7 mouse cellular contexts compared by ENCODE assay signal in the genomic region with DNA sequence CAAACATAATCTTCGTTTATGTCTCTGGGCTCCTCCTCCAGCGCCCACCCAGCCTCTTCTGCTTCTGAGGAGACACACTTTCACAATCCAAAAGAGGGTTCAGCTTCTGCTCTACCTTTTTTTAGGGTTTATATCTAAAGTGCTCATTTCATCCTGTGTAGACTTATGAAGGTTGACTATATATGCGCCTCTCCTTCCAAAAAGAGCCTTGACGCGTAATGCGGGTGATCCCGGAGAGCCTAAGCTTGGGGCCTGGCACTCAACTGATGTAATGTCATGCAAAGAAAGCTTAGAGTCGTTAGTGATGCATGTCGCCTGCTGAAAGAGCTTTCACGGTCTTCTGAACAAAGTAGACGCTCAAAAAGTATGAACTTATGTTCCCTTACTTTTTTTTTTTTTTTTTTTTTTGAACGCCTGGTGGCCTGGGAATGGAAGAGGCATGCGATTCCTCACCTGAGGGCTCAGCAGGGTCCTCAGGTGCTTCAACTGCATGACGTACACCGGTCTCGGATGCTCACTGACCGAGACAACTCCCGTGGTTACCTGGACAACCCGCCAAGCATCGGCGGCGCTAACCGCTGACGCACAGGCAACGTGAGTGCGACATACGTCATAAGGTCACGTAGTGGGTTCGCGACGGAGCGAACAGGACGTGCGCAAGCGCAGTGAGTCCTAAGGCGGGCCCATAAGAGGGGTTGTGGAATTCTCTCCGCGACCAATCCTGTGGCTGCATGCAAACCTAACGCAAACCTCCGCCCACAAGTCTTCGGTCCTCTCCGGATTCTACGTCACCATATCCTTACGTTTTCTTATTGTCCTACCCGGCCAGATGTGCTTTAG. TPM values are rescaled to one million over a fixed set of nuclear protein-coding genes. Genes with fewer than 3 reads are reported as not detected.
A peak's percentile ranks its signal among the peaks of the same experiment; 100 is the strongest.
DNase-seq lines count a peak whose midpoint lies in the region; ATAC-seq lines count a peak whose summit lies in the region.

Gene Ift172, minus strand, starts transcription at position 596 of the 840 bp plus-strand sequence.

- peak; percentile 87 for ATAC-seq in embryonic facial prominence, embryonic 12.5 days (ENCODE audit: insufficient number of reproducible peaks, insufficient read depth, low FRiP score, low TSS enrichment)
- peak; percentile 93 for ATAC-seq in limb, embryonic 11.5 days (ENCODE audit: insufficient number of reproducible peaks, low FRiP score, low TSS enrichment, low read depth)
- peak; percentile 93 for ATAC-seq in midbrain, embryonic 14.5 days (ENCODE audit: low FRiP score, low TSS enrichment)

- peak within 1 kb of the TSS; percentile 76 for H3K27ac ChIP-seq in embryonic facial prominence, embryonic 12.5 days
- peak within 1 kb of the TSS; percentile 72; the same call in 1 of the 2 replicates for H3K27ac ChIP-seq in limb, embryonic 11.5 days (replicated peaks; ENCODE audit: low read depth, low read length)
- peak within 1 kb of the TSS; percentile 84 for H3K27ac ChIP-seq in midbrain, embryonic 14.5 days (replicated peaks; ENCODE audit: low read depth, low read length)

- no peaks in the 10 kb centered on the region for H3K9me3 ChIP-seq in embryonic facial prominence, embryonic 12.5 days
- H3K9me3 ChIP-seq in limb, embryonic 11.5 days (ENCODE audit: control insufficient read depth, low read length): no peaks in the 10 kb centered on the region
- H3K9me3 ChIP-seq in midbrain, embryonic 14.5 days (ENCODE audit: control insufficient read depth, low read length): no peaks in the 10 kb centered on the region

- peak; percentile 97 for DNase-seq in adrenal gland, postnatal 25 days
- DNase-seq in heart, adult 11 months: peak; percentile 100
- DNase-seq in kidney, adult 18-20 months: peak; percentile 94
- DNase-seq in limb, embryonic 11.5 days (ENCODE audit: low spot score): peak; percentile 96
- DNase-seq in midbrain, embryonic 14.5 days: peak; percentile 100
- DNase-seq in spleen, adult 18-20 months: peak; percentile 88 to 94

- peak within 1 kb of the TSS; percentile 53 for H3K4me3 ChIP-seq in embryonic facial prominence, embryonic 12.5 days
- peak within 1 kb of the TSS; percentile 38 for H3K4me3 ChIP-seq in limb, embryonic 11.5 days (ENCODE audit: low read depth, low read length)
- peak within 1 kb of the TSS; percentile 54 for H3K4me3 ChIP-seq in midbrain, embryonic 14.5 days (replicated peaks; ENCODE audit: low read depth, low read length)

- H3K27me3 ChIP-seq in embryonic facial prominence, embryonic 12.5 days: no peaks in the 10 kb centered on the region
- no peaks in the 10 kb centered on the region for H3K27me3 ChIP-seq in limb, embryonic 11.5 days (ENCODE audit: control insufficient read depth, insufficient read depth, low read length)
- H3K27me3 ChIP-seq in midbrain, embryonic 14.5 days (ENCODE audit: control insufficient read depth, insufficient read depth, low read length): no peaks in the 10 kb centered on the region

- peaks cover 20% of the 10 kb centered on the region for H3K4me1 ChIP-seq in embryonic facial prominence, embryonic 12.5 days
- H3K4me1 ChIP-seq in limb, embryonic 11.5 days (ENCODE audit: control insufficient read depth, insufficient read depth, low read length): peaks cover 10% of the 10 kb centered on the region
- H3K4me1 ChIP-seq in midbrain, embryonic 14.5 days (ENCODE audit: control insufficient read depth, insufficient read depth, low read length): peaks cover 18% of the 10 kb centered on the region

- peak within 1 kb of the TSS; percentile 60 for H3K9ac ChIP-seq in embryonic facial prominence, embryonic 12.5 days
- peak within 1 kb of the TSS; percentile 51 for H3K9ac ChIP-seq in limb, embryonic 11.5 days (ENCODE audit: low read length)
- peak within 1 kb of the TSS; percentile 39 for H3K9ac ChIP-seq in midbrain, embryonic 14.5 days (replicated peaks; ENCODE audit: low read length)

- 3% methylated on average over 45 of the region's 45 CpGs for WGBS in embryonic facial prominence, embryonic 12.5 days
- whole genome bisulfite sequencing in limb, embryonic 11.5 days: 3% methylated on average over 45 of the region's 45 CpGs
- WGBS in midbrain, embryonic 14.5 days: 2% methylated on average over 45 of the region's 45 CpGs

- peak within 1 kb of the TSS; percentile 79 for H3K4me2 ChIP-seq in embryonic facial prominence, embryonic 12.5 days (replicated peaks)
- H3K4me2 ChIP-seq in limb, embryonic 11.5 days (ENCODE audit: low read depth, severe bottlenecking): peak within 1 kb of the TSS; percentile 67
- H3K4me2 ChIP-seq in midbrain, embryonic 14.5 days (ENCODE audit: low read length): peak within 1 kb of the TSS; percentile 73

- H3K36me3 ChIP-seq in embryonic facial prominence, embryonic 12.5 days: peaks cover 24% of the 10 kb centered on the region
- H3K36me3 ChIP-seq in limb, embryonic 11.5 days (ENCODE audit: control insufficient read depth, insufficient read depth, low read length): peaks cover 8% of the 10 kb centered on the region; the same call in 1 of the 2 replicates
- peaks cover 28% of the 10 kb centered on the region for H3K36me3 ChIP-seq in midbrain, embryonic 14.5 days (ENCODE audit: control insufficient read depth, insufficient read depth, low read length)

RNA-seq across cellular contexts. Expression of gene Ift172, which starts in this region (rescaled TPM):
- total RNA-seq in adrenal gland, postnatal 25 days (2021): 39.9 and 46.1 TPM in 2 replicates
- polyA plus RNA-seq in embryonic facial prominence, embryonic 12.5 days (2016; fragmentation: Nextera tagmentation; extraction: Ambion mirVana): 53.6 and 58.0 TPM in 2 replicates
- polyA plus RNA-seq in limb, embryonic 11.5 days (2014; fragmentation: Nextera tagmentation; extraction: Ambion mirVana): 45.7 and 51.3 TPM in 2 replicates
- 26.7 and 28.1 TPM in 2 replicates for polyA plus RNA-seq in midbrain, embryonic 14.5 days (2014; fragmentation: Nextera tagmentation; extraction: Ambion mirVana)

Comparison
In these comparisons a context has a peak if more than half of its experiments do, and no peak if none do; other contexts are left out.
1. Peak in every context shown above with its lines: DNase-seq, ATAC-seq, H3K4me3 ChIP-seq and H3K27ac ChIP-seq.